Mouse (Mus musculus): Measurements from ENCODE around the gene Cbln3. TPM values are rescaled to one million over a fixed set of nuclear protein-coding genes. Genes with fewer than 3 reads are reported as not detected.
A peak's percentile ranks its signal among the peaks of the same experiment; 100 is the strongest.

The Cbln3 gene
- polyA plus RNA-seq, 1 experiment from 2014 or later: 0.18 TPM

DNA sequence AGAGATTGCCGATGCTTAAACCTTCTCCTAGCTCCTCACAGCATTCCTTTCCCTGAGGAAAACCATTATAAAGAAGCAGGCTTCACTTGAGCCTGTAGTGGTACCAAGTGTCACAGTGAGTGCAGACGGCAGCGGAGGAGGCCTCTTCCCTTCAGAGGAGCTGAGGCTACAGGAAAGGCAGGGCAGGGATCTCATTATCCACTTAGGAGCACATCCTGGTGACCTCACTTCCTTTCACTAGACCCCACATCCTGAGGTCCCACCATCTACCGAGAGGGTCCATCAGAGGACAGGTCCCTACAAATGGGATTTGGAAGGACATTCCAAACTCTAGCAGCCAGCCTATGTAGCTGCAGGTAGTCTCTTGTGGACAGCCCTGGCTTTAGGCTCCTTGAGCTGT, 26.6 kb downstream of the Cbln3 start:
- Histone ChIP-seq H3K4me2 (ENCODE audit: low read length) (peak overlapping the region; percentile 77), H3K4me1 (replicated peaks; ENCODE audit: control insufficient read depth, insufficient read depth, low read length) (peaks cover 50% of the 10 kb centered on the region), H3K27me3 (replicated peaks; ENCODE audit: control insufficient read depth, insufficient read depth, low read length) (no peaks in the 10 kb centered on the region), H3K9ac (ENCODE audit: low read length) (peak overlapping the region; percentile 3; the same call in 1 of the 2 replicates), H3K4me3 (ENCODE audit: low read depth, low read length) (no peak overlapping the region; the same call in 1 of the 2 replicates), H3K9me3 (ENCODE audit: control insufficient read depth, low read length) (no peaks in the 10 kb centered on the region), H3K36me3 (ENCODE audit: control insufficient read depth, insufficient read depth, low read length) (peaks cover 14% of the 10 kb centered on the region), H3K27ac (ENCODE audit: low read depth) (no peak overlapping the region)
- WGBS: 41% methylated on average over 4 of the region's 4 CpGs
- no peak for ATAC-seq (replicated peaks; ENCODE audit: low FRiP score, low TSS enrichment, low read depth)
- no peak for DNase-seq (ENCODE audit: low spot score)

- ATAC-seq (replicated peaks; ENCODE audit: low FRiP score, low TSS enrichment, low read depth) (peak; percentile 28), DNase-seq (ENCODE audit: low spot score) (peak; percentile 77)
- Histone ChIP-seq H3K9me3 (ENCODE audit: control insufficient read depth, low read length) (no peaks in the 10 kb centered on the region), H3K4me2 (ENCODE audit: low read length) (peak overlapping the region; percentile 77), H3K36me3 (ENCODE audit: control insufficient read depth, insufficient read depth, low read length) (peaks cover 10% of the 10 kb centered on the region), H3K4me3 (ENCODE audit: low read depth, low read length) (peak overlapping the region; percentile 84), H3K4me1 (replicated peaks; ENCODE audit: control insufficient read depth, insufficient read depth, low read length) (peaks cover 43% of the 10 kb centered on the region), H3K27ac (ENCODE audit: low read depth) (peak overlapping the region; percentile 95), H3K9ac (ENCODE audit: low read length) (peak overlapping the region; percentile 77), H3K27me3 (replicated peaks; ENCODE audit: control insufficient read depth, insufficient read depth, low read length) (no peaks in the 10 kb centered on the region)
- 1% methylated on average over 4 of the region's 4 CpGs for WGBS
Measured at GRCm38 (mm10) chr14:55855101-55855561, 29.1 kb downstream of the Cbln3 start.

GRCm38 (mm10) chr14:55854406-55855100, 29.6 kb downstream of the Cbln3 start:
- DNase-seq (ENCODE audit: low spot score) (peak; percentile 75), ATAC-seq (replicated peaks; ENCODE audit: low FRiP score, low TSS enrichment, low read depth) (peak; percentile 18)
- Histone ChIP-seq H3K27me3 (replicated peaks; ENCODE audit: control insufficient read depth, insufficient read depth, low read length) (no peaks in the 10 kb centered on the region), H3K9me3 (ENCODE audit: control insufficient read depth, low read length) (no peaks in the 10 kb centered on the region), H3K4me2 (ENCODE audit: low read length) (peak overlapping the region; percentile 77), H3K4me3 (ENCODE audit: low read depth, low read length) (peak overlapping the region; percentile 84), H3K4me1 (replicated peaks; ENCODE audit: control insufficient read depth, insufficient read depth, low read length) (peaks cover 43% of the 10 kb centered on the region), H3K27ac (ENCODE audit: low read depth) (peak overlapping the region; percentile 95), H3K36me3 (ENCODE audit: control insufficient read depth, insufficient read depth, low read length) (peaks cover 8% of the 10 kb centered on the region), H3K9ac (ENCODE audit: low read length) (peak overlapping the region; percentile 77)
- WGBS: 0% methylated on average over 9 of the region's 9 CpGs

DNA sequence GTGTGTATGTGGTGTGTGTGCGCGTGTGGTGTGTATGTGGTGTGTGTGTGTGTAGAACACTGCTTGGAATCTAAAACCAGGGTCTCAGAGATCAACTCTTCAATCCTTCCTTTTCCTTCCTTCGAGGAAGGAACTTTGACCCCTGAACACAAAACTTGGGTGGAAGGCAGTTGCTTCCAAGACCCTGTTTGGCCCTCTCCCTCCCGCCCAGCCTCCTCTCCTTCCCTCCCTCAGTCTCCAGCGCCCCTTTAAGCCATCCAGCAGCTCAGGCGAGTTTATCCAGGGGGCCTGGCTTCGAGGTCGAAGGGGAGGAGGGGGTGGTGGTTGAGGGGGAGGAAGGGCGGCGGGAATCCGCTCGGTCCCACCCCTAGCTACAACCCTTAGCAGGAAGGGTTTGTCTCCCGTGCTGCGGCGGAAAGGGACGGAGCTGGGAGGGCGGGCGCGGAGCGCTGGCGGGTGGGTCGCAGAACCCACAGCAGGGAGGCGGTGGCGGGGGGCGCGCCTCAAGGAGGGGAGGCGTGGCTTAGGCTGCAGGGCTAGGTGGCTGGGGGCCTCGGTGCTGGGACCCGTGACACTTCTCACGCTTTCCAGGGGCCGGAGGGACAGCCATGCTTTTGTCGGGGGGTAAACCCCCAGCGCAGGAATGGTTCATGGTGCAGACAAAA, 30.4 kb downstream of the Cbln3 start, which contains the start of gene Nynrin:
Gene Nynrin (plus strand): TSS at position 390 of the 665 bp plus-strand sequence.
- WGBS: under 1% methylated on average over 33 of the region's 33 CpGs
- peak within 1 kb of the TSS; percentile 77 for H3K4me2 ChIP-seq (ENCODE audit: low read length)
- H3K4me3 ChIP-seq (ENCODE audit: low read depth, low read length): peak within 1 kb of the TSS; percentile 84
- peaks cover 41% of the 10 kb centered on the region for H3K4me1 ChIP-seq (replicated peaks; ENCODE audit: control insufficient read depth, insufficient read depth, low read length)
- no peaks in the 10 kb centered on the region for H3K36me3 ChIP-seq (ENCODE audit: control insufficient read depth, insufficient read depth, low read length)
- H3K9ac ChIP-seq (ENCODE audit: low read length): peak within 1 kb of the TSS; percentile 77
- ATAC-seq (replicated peaks; ENCODE audit: low FRiP score, low TSS enrichment, low read depth): peak; percentile 92
- H3K9me3 ChIP-seq (ENCODE audit: control insufficient read depth, low read length): no peaks in the 10 kb centered on the region
- H3K27me3 ChIP-seq (replicated peaks; ENCODE audit: control insufficient read depth, insufficient read depth, low read length): no peaks in the 10 kb centered on the region
- H3K27ac ChIP-seq (ENCODE audit: low read depth): peak within 1 kb of the TSS; percentile 95
- peak; percentile 87 for DNase-seq (ENCODE audit: low spot score)

- WGBS: under 1% methylated on average over 11 of the region's 11 CpGs
- peaks cover 37% of the 10 kb centered on the region for H3K4me1 ChIP-seq (replicated peaks; ENCODE audit: control insufficient read depth, insufficient read depth, low read length)
- peak overlapping the region; percentile 84 for H3K4me3 ChIP-seq (ENCODE audit: low read depth, low read length)
Measured at GRCm38 (mm10) chr14:55852646-55853551, 31.3 kb downstream of the Cbln3 start.

DNA sequence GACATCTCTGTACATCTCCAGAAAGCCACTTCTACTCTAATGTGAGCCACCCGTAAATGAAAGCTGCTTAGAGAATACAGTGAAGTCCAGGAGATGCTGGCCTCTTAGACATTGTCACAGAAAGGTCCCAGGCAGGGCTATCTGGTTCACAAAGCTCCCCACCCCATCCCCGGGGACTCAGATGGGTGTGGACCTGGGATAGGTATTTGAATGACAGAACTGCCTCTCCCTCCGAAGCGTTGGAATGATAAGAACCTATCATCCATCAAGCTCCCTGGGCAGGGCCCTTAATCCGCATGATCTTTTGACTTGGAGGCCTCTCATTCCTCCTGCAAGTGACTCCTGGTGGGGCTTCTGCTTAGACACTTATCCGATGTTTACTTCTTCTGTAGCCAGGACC, 33.3 kb downstream of the Cbln3 start:
- H3K4me3 ChIP-seq (ENCODE audit: low read depth, low read length): no peak overlapping the region
- H3K4me2 ChIP-seq (ENCODE audit: low read length): no peak overlapping the region
- ATAC-seq (replicated peaks; ENCODE audit: low FRiP score, low TSS enrichment, low read depth) (no peak), DNase-seq (ENCODE audit: low spot score) (no peak)
- H3K27me3 ChIP-seq (replicated peaks; ENCODE audit: control insufficient read depth, insufficient read depth, low read length): no peaks in the 10 kb centered on the region
- H3K36me3 ChIP-seq (ENCODE audit: control insufficient read depth, insufficient read depth, low read length): no peaks in the 10 kb centered on the region
- peaks cover 20% of the 10 kb centered on the region for H3K4me1 ChIP-seq (replicated peaks; ENCODE audit: control insufficient read depth, insufficient read depth, low read length)
- WGBS: 48% methylated on average over 6 of the region's 6 CpGs
- H3K27ac ChIP-seq (ENCODE audit: low read depth): no peak overlapping the region
- H3K9ac ChIP-seq (ENCODE audit: low read length): no peak overlapping the region
- no peaks in the 10 kb centered on the region for H3K9me3 ChIP-seq (ENCODE audit: control insufficient read depth, low read length)

More at GRCm38 (mm10) chr14:55852646-55853551, 31.3 kb downstream of the Cbln3 start:
- Histone ChIP-seq H3K27ac (ENCODE audit: low read depth) (peak overlapping the region; percentile 95), H3K36me3 (ENCODE audit: control insufficient read depth, insufficient read depth, low read length) (no peaks in the 10 kb centered on the region), H3K4me2 (ENCODE audit: low read length) (peak overlapping the region; percentile 77), H3K27me3 (replicated peaks; ENCODE audit: control insufficient read depth, insufficient read depth, low read length) (no peaks in the 10 kb centered on the region), H3K9me3 (ENCODE audit: control insufficient read depth, low read length) (no peaks in the 10 kb centered on the region), H3K9ac (ENCODE audit: low read length) (peak overlapping the region; percentile 77)
- ATAC-seq (replicated peaks; ENCODE audit: low FRiP score, low TSS enrichment, low read depth): peak; percentile 67
- DNase-seq (ENCODE audit: low spot score): peak; percentile 85

DNA sequence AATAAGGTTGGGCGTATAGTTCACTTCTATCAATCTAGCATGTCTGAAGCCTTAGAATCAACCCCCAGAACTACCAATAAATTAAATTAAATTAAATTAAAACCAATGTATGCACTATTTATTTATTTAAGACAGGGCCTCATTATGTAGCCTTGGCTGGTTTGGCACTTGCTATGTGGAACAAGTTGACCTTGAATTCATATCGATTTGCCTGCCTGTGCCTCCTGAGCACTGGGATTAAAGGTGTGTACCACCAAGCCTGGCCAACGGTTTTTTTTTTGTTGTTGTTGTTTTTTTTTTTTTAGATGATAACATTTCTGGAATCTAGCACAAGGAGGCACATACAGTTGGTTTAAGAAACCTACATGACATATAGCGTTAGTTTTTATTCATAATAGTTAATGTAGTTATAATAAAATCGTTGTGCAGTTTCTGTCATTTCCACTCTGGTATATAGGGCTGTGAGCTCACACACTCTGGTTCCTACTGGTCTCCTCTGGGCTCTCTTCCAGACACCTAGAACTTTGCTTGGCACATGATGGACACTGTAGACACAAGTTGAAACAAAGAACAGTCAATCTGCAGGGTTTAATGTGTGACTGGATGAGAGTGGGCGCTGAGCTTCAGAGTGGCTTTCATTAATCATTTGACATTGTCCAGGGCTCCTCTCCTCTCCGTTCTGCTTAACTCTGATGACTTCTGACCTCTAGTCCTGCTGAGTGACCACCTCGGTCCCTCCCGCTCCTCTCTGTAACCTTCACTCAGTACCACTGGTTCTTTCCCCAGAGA, 38.5 kb downstream of the Cbln3 start:
- DNase-seq (ENCODE audit: low spot score) (no peak), ATAC-seq (replicated peaks; ENCODE audit: low FRiP score, low TSS enrichment, low read depth) (no peak)
- Histone ChIP-seq H3K9me3 (ENCODE audit: control insufficient read depth, low read length) (no peaks in the 10 kb centered on the region), H3K9ac (ENCODE audit: low read length) (no peak overlapping the region), H3K4me3 (ENCODE audit: low read depth, low read length) (no peak overlapping the region), H3K4me2 (ENCODE audit: low read length) (no peak overlapping the region), H3K36me3 (ENCODE audit: control insufficient read depth, insufficient read depth, low read length) (no peaks in the 10 kb centered on the region), H3K27me3 (replicated peaks; ENCODE audit: control insufficient read depth, insufficient read depth, low read length) (no peaks in the 10 kb centered on the region), H3K4me1 (replicated peaks; ENCODE audit: control insufficient read depth, insufficient read depth, low read length) (no peaks in the 10 kb centered on the region), H3K27ac (ENCODE audit: low read depth) (no peak overlapping the region)
- 54% methylated on average over 9 of the region's 9 CpGs for WGBS

All from intestine, embryonic 14.5 days (tissue).